Mouse (Mus musculus): ENCODE measurements around the gene Ppm1h.
"Not testable (repeated sequence)": the region's sequence is repeated elsewhere in the genome, so short reads cannot be mapped to it uniquely, and the experiment has no call there.

Ppm1h gene

GRCm38 (mm10) chr10:122899971-122900370 lies 221.4 kb downstream of the Ppm1h start:
- DNase-seq (ENCODE audit: low spot score): no peak

- DNase-seq (ENCODE audit: low spot score): no peak
Measured at GRCm38 (mm10) chr10:122900466-122900865, 221.9 kb downstream of the Ppm1h start.

GRCm38 (mm10) chr10:122901379-122901778 lies 222.8 kb downstream of the Ppm1h start:
- DNase-seq (ENCODE audit: low spot score): no peak

GRCm38 (mm10) chr10:122909406-122910032 lies 231.0 kb downstream of the Ppm1h start:
- DNase-seq (ENCODE audit: low spot score): no peak

- DNase-seq (ENCODE audit: low spot score): peak; percentile 74
Measured at GRCm38 (mm10) chr10:122910798-122911225, 232.2 kb downstream of the Ppm1h start.

GRCm38 (mm10) chr10:122911668-122912067 lies 233.1 kb downstream of the Ppm1h start:
- no peak for DNase-seq (ENCODE audit: low spot score)

- no peak for DNase-seq (ENCODE audit: low spot score)
Measured at GRCm38 (mm10) chr10:122912086-122912690, 233.6 kb downstream of the Ppm1h start.

GRCm38 (mm10) chr10:122912701-122913368 lies 234.3 kb downstream of the Ppm1h start:
- peak; percentile 68 for DNase-seq (ENCODE audit: low spot score)

GRCm38 (mm10) chr10:122913393-122913792 lies 234.8 kb downstream of the Ppm1h start:
- no peak for DNase-seq (ENCODE audit: low spot score)

- DNase-seq (ENCODE audit: low spot score): no peak
Measured at GRCm38 (mm10) chr10:122915905-122916304, 237.3 kb downstream of the Ppm1h start.

- no peak for DNase-seq (ENCODE audit: low spot score)
Measured at GRCm38 (mm10) chr10:122917648-122918324, 239.2 kb downstream of the Ppm1h start.

- DNase-seq (ENCODE audit: low spot score): no peak
Measured at GRCm38 (mm10) chr10:122918325-122918694, 239.7 kb downstream of the Ppm1h start.

- no peak for DNase-seq (ENCODE audit: low spot score)
Measured at GRCm38 (mm10) chr10:122918754-122919153, 240.2 kb downstream of the Ppm1h start.

GRCm38 (mm10) chr10:122919416-122919815 lies 240.9 kb downstream of the Ppm1h start:
- no peak for DNase-seq (ENCODE audit: low spot score)

- no peak for DNase-seq (ENCODE audit: low spot score)
Measured at GRCm38 (mm10) chr10:122920218-122920795, 241.7 kb downstream of the Ppm1h start.

GRCm38 (mm10) chr10:122922226-122922625 lies 243.7 kb downstream of the Ppm1h start:
- DNase-seq (ENCODE audit: low spot score): no peak

GRCm38 (mm10) chr10:122924571-122924970 lies 246.0 kb downstream of the Ppm1h start:
- DNase-seq (ENCODE audit: low spot score): not testable (repeated sequence)

- no peak for DNase-seq (ENCODE audit: low spot score)
Measured at GRCm38 (mm10) chr10:122926275-122926674, 247.7 kb downstream of the Ppm1h start.

GRCm38 (mm10) chr10:122930520-122930919 lies 252.0 kb downstream of the Ppm1h start:
- DNase-seq (ENCODE audit: low spot score): no peak

GRCm38 (mm10) chr10:122931193-122931832 lies 252.8 kb downstream of the Ppm1h start:
- DNase-seq (ENCODE audit: low spot score): peak; percentile 38

- no peak for DNase-seq (ENCODE audit: low spot score)
Measured at GRCm38 (mm10) chr10:122931851-122932550, 253.4 kb downstream of the Ppm1h start.
